Mouse (Mus musculus): Measurements from ENCODE around the gene Ndufv3. TPM values are rescaled to one million over a fixed set of nuclear protein-coding genes. Genes with fewer than 3 reads are reported as not detected.
"Not testable (repeated sequence)": the region's sequence is repeated elsewhere in the genome, so short reads cannot be mapped to it uniquely, and the experiment has no call there.

The Ndufv3 gene
- polyA plus RNA-seq, 1 experiment from 2014 or later = 258 TPM

DNA sequence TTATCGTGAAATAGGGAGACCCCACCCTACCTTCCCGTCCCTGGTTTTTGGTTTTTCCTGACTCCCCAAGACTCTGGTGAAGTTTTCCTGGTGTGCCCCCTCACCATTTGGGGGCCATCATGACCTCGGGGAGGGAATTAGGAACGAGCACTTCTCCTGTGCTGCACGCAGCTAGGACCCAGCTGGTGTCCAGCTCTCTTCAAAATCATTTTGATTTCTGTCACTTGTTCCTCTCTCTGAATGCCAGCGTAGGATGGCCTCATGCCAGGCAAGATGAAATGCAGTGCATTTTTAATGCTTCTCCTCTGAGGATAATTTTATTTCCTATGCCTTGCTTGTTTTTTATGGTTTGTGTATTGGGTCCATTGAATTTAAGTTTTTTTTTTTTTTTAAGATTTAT is 2.0 kb downstream of the Ndufv3 start:
- Histone ChIP-seq H3K9me3 (replicated peaks) (no peaks in the 10 kb centered on the region), H3K4me3 (no peak overlapping the region), H3K4me1 (peaks cover 23% of the 10 kb centered on the region), H3K27ac (replicated peaks) (no peak overlapping the region), H3K36me3 (peaks cover 44% of the 10 kb centered on the region), H3K27me3 (ENCODE audit: low read depth, poor library complexity, severe bottlenecking) (no peaks in the 10 kb centered on the region)
- 91% methylated on average over 6 of the region's 6 CpGs for WGBS
- DNase-seq (ENCODE audit: low spot score) = no peak

- H3K4me3 ChIP-seq = no peak overlapping the region
- H3K9me3 ChIP-seq (replicated peaks) = no peaks in the 10 kb centered on the region
- WGBS = 96% methylated on average over 4 of the region's 4 CpGs
- H3K4me1 ChIP-seq = peaks cover 17% of the 10 kb centered on the region
- H3K27ac ChIP-seq (replicated peaks) = no peak overlapping the region
- no peaks in the 10 kb centered on the region for H3K27me3 ChIP-seq (ENCODE audit: low read depth, poor library complexity, severe bottlenecking)
- H3K36me3 ChIP-seq = peaks cover 72% of the 10 kb centered on the region
- DNase-seq (ENCODE audit: low spot score) = no peak
These were observed 5.2 kb downstream of the Ndufv3 start for GRCm38 (mm10) chr17:31525114-31525513.

- WGBS = 100% methylated on average over 3 of the region's 3 CpGs
- no peak for DNase-seq (ENCODE audit: low spot score)
- peaks cover 11% of the 10 kb centered on the region for H3K4me1 ChIP-seq
- no peaks in the 10 kb centered on the region for H3K27me3 ChIP-seq (ENCODE audit: low read depth, poor library complexity, severe bottlenecking)
- H3K27ac ChIP-seq (replicated peaks) = no peak overlapping the region
- H3K36me3 ChIP-seq = peaks cover 74% of the 10 kb centered on the region
- no peak overlapping the region for H3K4me3 ChIP-seq
- no peaks in the 10 kb centered on the region for H3K9me3 ChIP-seq (replicated peaks)
These were observed 5.9 kb downstream of the Ndufv3 start for GRCm38 (mm10) chr17:31525816-31526215.

- H3K4me1 ChIP-seq = no peaks in the 10 kb centered on the region; the same call in 1 of the 2 replicates
- peaks cover 66% of the 10 kb centered on the region for H3K36me3 ChIP-seq
- H3K9me3 ChIP-seq (replicated peaks) = no peaks in the 10 kb centered on the region
- H3K27ac ChIP-seq (replicated peaks) = no peak overlapping the region
- DNase-seq (ENCODE audit: low spot score) = peak; percentile 39
- H3K27me3 ChIP-seq (ENCODE audit: low read depth, poor library complexity, severe bottlenecking) = no peaks in the 10 kb centered on the region
- H3K4me3 ChIP-seq = 0 out of 2 replicates have a peak overlapping the region, but pooled peaks have one; percentile 9
- WGBS = 26% methylated on average over 15 of the region's 15 CpGs
These were observed 9.4 kb downstream of the Ndufv3 start for GRCm38 (mm10) chr17:31529314-31529713.

GRCm38 (mm10) chr17:31531441-31532158 is 11.7 kb downstream of the Ndufv3 start:
- 91% methylated on average over 14 of the region's 14 CpGs for WGBS
- Histone ChIP-seq H3K27me3 (ENCODE audit: low read depth, poor library complexity, severe bottlenecking) (no peaks in the 10 kb centered on the region), H3K4me1 (peaks cover 17% of the 10 kb centered on the region), H3K36me3 (peaks cover 48% of the 10 kb centered on the region), H3K27ac (replicated peaks) (no peak overlapping the region), H3K9me3 (replicated peaks) (no peaks in the 10 kb centered on the region), H3K4me3 (no peak overlapping the region)
- no peak for DNase-seq (ENCODE audit: low spot score)

- DNase-seq (ENCODE audit: low spot score); H3K27me3 ChIP-seq (ENCODE audit: low read depth, poor library complexity, severe bottlenecking); H3K9me3 ChIP-seq (replicated peaks); H3K4me3 ChIP-seq; H3K27ac ChIP-seq (replicated peaks): not testable (repeated sequence)
- Histone ChIP-seq H3K4me1 (peaks cover 17% of the 10 kb centered on the region), H3K36me3 (peaks cover 41% of the 10 kb centered on the region)
- whole genome bisulfite sequencing = 94% methylated on average over 4 of the region's 4 CpGs
These were observed 12.4 kb downstream of the Ndufv3 start for GRCm38 (mm10) chr17:31532331-31532730.

GRCm38 (mm10) chr17:31535358-31535757 is 15.4 kb downstream of the Ndufv3 start:
- peak overlapping the region; percentile 85 for H3K27ac ChIP-seq (replicated peaks)
- no peak overlapping the region for H3K4me3 ChIP-seq

GRCm38 (mm10) chr17:31535871-31536629 is 16.1 kb downstream of the Ndufv3 start:
- Histone ChIP-seq H3K36me3 (peaks cover 12% of the 10 kb centered on the region), H3K9me3 (replicated peaks) (no peaks in the 10 kb centered on the region), H3K27ac (replicated peaks) (peak overlapping the region; percentile 85), H3K27me3 (ENCODE audit: low read depth, poor library complexity, severe bottlenecking) (no peaks in the 10 kb centered on the region), H3K4me3 (peak overlapping the region; percentile 14; the same call in 1 of the 2 replicates), H3K4me1 (peaks cover 20% of the 10 kb centered on the region)
- peak; percentile 34 for DNase-seq (ENCODE audit: low spot score)
- 50% methylated on average over 8 of the region's 8 CpGs for WGBS

More at GRCm38 (mm10) chr17:31535358-31535757, 15.4 kb downstream of the Ndufv3 start:
- Histone ChIP-seq H3K27me3 (ENCODE audit: low read depth, poor library complexity, severe bottlenecking) (no peaks in the 10 kb centered on the region), H3K36me3 (peaks cover 17% of the 10 kb centered on the region), H3K4me1 (peaks cover 17% of the 10 kb centered on the region), H3K9me3 (replicated peaks) (no peaks in the 10 kb centered on the region)
- no peak for DNase-seq (ENCODE audit: low spot score)
- 80% methylated on average over 4 of the region's 4 CpGs for WGBS

DNA sequence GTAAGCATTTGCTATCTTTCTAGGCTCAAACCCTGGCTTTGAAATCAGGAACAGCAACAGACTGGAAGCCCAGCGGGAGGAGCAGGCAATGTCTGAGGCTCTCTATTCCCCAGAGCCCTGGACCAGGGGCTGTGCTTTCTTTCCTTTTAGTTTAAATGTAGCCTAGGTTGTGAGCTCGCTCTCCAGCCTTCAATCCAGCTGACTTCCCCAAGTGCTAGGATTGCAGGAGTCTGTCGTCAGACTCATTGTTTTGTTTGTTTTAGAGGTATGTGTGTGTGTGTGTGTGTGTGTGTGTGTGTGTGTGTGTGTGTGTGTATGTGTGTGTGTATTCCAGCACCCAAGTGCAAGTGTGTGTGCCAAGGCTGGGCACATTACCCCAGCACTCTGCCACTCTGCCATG is 20.2 kb downstream of the Ndufv3 start:
- H3K27me3 ChIP-seq (ENCODE audit: low read depth, poor library complexity, severe bottlenecking) = no peaks in the 10 kb centered on the region
- DNase-seq (ENCODE audit: low spot score) = no peak
- no peaks in the 10 kb centered on the region for H3K36me3 ChIP-seq
- H3K4me1 ChIP-seq = peaks cover 22% of the 10 kb centered on the region
- H3K9me3 ChIP-seq (replicated peaks) = no peaks in the 10 kb centered on the region
- no peak overlapping the region for H3K27ac ChIP-seq (replicated peaks)
- no peak overlapping the region for H3K4me3 ChIP-seq
- WGBS = 73% methylated on average over 3 of the region's 3 CpGs

GRCm38 (mm10) chr17:31540809-31541459 is 21.0 kb downstream of the Ndufv3 start:
- DNase-seq (ENCODE audit: low spot score) = no peak
- 0 out of 2 replicates have a peak overlapping the region, but pooled peaks have one; percentile 28 for H3K27ac ChIP-seq (replicated peaks)
- WGBS = 66% methylated on average over 4 of the region's 4 CpGs

DNA sequence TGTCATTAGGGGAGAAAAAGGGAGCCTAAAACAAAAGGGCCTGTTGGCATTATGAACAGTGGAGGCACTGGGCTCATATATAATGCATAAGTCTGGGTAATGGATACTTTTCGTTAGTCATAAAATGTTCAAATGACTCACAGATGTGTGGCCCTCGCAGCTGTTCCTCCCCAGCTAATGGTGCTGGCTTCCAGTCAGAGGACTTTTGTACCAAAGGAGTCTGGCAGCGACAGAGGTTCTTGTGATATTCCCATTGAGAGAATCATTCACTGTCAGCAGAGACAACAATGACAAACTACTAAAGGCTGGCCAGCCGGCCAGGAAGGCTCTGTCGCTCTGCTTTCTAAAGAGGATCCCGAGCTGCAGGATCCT is 21.5 kb downstream of the Ndufv3 start:
- peaks cover 9% of the 10 kb centered on the region; the same call in 1 of the 2 replicates for H3K4me1 ChIP-seq
- 71% methylated on average over 6 of the region's 6 CpGs for WGBS
- no peaks in the 10 kb centered on the region for H3K9me3 ChIP-seq (replicated peaks)
- no peaks in the 10 kb centered on the region for H3K27me3 ChIP-seq (ENCODE audit: low read depth, poor library complexity, severe bottlenecking)
- no peak for DNase-seq (ENCODE audit: low spot score)
- H3K36me3 ChIP-seq = no peaks in the 10 kb centered on the region
- no peak overlapping the region for H3K4me3 ChIP-seq
- H3K27ac ChIP-seq (replicated peaks) = no peak overlapping the region

More at GRCm38 (mm10) chr17:31540809-31541459, 21.0 kb downstream of the Ndufv3 start:
- Histone ChIP-seq H3K4me3 (no peak overlapping the region), H3K9me3 (replicated peaks) (no peaks in the 10 kb centered on the region), H3K36me3 (no peaks in the 10 kb centered on the region), H3K27me3 (ENCODE audit: low read depth, poor library complexity, severe bottlenecking) (no peaks in the 10 kb centered on the region), H3K4me1 (peaks cover 14% of the 10 kb centered on the region)

- H3K27me3 ChIP-seq (ENCODE audit: low read depth, poor library complexity, severe bottlenecking) = no peaks in the 10 kb centered on the region
- DNase-seq (ENCODE audit: low spot score) = no peak
- H3K9me3 ChIP-seq (replicated peaks) = no peaks in the 10 kb centered on the region
- H3K4me1 ChIP-seq = peaks cover 21% of the 10 kb centered on the region
- H3K36me3 ChIP-seq = no peaks in the 10 kb centered on the region
- no peak overlapping the region for H3K27ac ChIP-seq (replicated peaks)
- H3K4me3 ChIP-seq = no peak overlapping the region
- WGBS = 45% methylated on average over 6 of the region's 6 CpGs
These were observed 23.7 kb downstream of the Ndufv3 start for GRCm38 (mm10) chr17:31543574-31543973.

Data from midbrain, embryonic 10.5 days (tissue).